Mouse (Mus musculus) Patski (cell line): ENCODE measurements at regions not wholly inside any gene's neighbourhood (a gene's known extent, or its start where the extent isn't known, plus 50 kb on each side); places are given as distances from the start of the nearest gene placed in this dataset.

Experiments used
- ATAC-seq: fragments of 100-300 bp; one replicate; pipeline ENCODE4 v1.8.0; 2021
- CTCF ChIA-PET: fragments of 350-600 bp; sonication (Branson Sonifier 250); formaldehyde crosslinking; loops from one replicate; lab custom pipeline; 2022; ENCODE audit warnings: inconsistent platforms; lab: Charles Lee
- POLR2A ChIA-PET: fragments of 350-600 bp; sonication (Branson Sonifier 250); formaldehyde crosslinking; loops from one replicate; lab custom pipeline; 2022; ENCODE audit warnings: antibody characterized with exemption, inconsistent platforms; lab: Charles Lee
- DNase-seq: peaks from one replicate; pipeline ENCODE4 v3.0.0-alpha.2; 2011; ENCODE audit warnings: low read depth, low spot score
- H3K27me3 ChIP-seq: fragments of 371-371 bp; one replicate; pipeline ENCODE4 v1.5.1; 2021
- CTCF ChIP-seq: fragments of 100-300 bp; IDR thresholded peaks from one replicate; pipeline ENCODE4 v1.5.1; 2021
- in situ Hi-C: fragments of 300-500 bp; cut with MboI; formaldehyde crosslinking; loops from 3 replicates; pipeline ENCODE4 v1.11.1; 2018; ENCODE audit warnings: low pct_unique_long_range_greater_than_20kb, mixed read lengths

DNA sequence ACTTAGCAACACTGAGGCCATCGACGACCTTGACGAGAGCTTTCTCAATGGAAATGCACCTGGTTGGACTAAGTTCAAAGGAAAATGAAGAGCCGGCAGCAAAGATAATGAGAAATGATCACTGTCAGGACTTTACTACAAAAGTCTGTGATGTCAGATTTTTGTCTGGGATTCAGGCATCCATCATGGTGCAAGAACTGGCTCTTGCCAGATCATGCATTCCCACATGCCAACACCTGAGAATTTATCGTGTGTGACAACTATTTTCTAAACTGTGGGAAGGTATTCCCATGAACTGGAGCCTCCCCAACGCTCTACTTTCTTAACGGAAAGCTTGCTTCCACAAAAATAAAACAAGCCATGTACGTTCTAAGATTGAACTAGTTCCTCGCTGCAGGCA, 58.1 kb downstream of the Irx6 start:
- TF ChIP-seq CTCF: no peak
- peaks cover 24% of the 10 kb centered on the region for H3K27me3 ChIP-seq
- in situ Hi-C loops: no loop called here
- ChIA-PET POLR2A (no interaction called here), CTCF (no interaction called here)
- DNase-seq (no peak), ATAC-seq (no peak)

DNA sequence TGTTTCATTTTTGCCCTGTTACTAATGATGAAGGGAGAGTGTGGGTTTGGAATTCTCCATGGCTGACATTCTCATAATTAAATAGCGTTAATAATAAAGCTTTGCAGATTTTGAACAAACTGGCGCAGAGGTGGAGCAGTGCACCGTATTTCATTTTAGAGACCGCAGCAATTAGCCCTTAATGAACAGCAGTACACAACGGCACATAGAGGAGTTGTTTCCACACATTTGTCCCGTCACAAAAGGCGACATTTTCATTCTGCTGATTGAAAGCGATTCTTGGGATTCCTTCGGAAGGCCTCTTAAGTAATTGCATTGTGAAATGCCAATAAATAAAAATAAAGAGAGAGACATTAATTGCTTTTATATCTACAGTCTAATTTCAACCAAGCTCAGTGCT, 61.6 kb downstream of the Irx6 start:
- no peak for TF ChIP-seq CTCF
- DNase-seq (no peak), ATAC-seq (no peak)
- in situ Hi-C loops: no loop called here
- ChIA-PET CTCF (no interaction called here), POLR2A (no interaction called here)
- peaks cover 41% of the 10 kb centered on the region for H3K27me3 ChIP-seq

GRCm38 (mm10) chr8:92738080-92738479, 64.0 kb downstream of the Irx6 start:
- POLR2A ChIA-PET: interaction anchor here (0.7 kb wide), 1 partner anchor 341 kb away, joined by 3 read pairs; no protein-coding TSS in a partner anchor
- CTCF ChIA-PET: no interaction called here
- DNase-seq: no peak
- in situ Hi-C loops: no loop called here
- H3K27me3 ChIP-seq: peaks cover 52% of the 10 kb centered on the region
- ATAC-seq: no peak
- no peak for TF ChIP-seq CTCF

DNA sequence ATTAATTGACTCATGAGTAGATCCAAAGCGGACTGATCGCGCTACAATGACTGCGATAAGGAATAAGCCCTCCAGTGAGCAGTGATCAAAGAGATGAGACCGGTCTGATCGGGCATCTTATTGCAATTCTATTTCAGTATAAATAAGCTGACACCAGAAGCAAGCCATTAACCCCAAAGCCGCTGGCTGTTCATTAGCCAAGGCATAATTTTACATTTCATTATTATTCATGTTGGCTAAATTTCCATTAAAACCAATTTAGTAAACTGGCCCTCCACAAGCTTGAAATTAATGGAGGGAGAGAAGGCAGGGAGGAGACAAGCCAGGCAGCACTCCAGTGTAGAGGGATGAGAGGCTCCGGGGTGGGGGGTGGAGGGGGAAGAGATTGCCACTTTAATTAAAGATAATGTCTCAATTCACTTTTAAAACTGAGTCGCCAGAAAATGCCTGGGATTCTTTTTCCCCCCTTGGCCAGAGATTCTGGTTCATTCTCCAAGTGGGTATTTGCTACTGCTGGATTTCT, 66.3 kb downstream of the Irx6 start:
- ChIA-PET POLR2A (no interaction called here), CTCF (no interaction called here)
- in situ Hi-C loops: no loop called here
- H3K27me3 ChIP-seq: peaks cover 56% of the 10 kb centered on the region
- DNase-seq (no peak), ATAC-seq (no peak)
- TF ChIP-seq CTCF: no peak

- in situ Hi-C loops: no loop called here
- peaks cover 45% of the 10 kb centered on the region for H3K27me3 ChIP-seq
- POLR2A ChIA-PET: no interaction called here
- no peak for ATAC-seq
- DNase-seq: no peak
- TF ChIP-seq CTCF: no peak
- CTCF ChIA-PET: no interaction called here
Measured at GRCm38 (mm10) chr8:92741836-92742235, 67.7 kb downstream of the Irx6 start.

DNA sequence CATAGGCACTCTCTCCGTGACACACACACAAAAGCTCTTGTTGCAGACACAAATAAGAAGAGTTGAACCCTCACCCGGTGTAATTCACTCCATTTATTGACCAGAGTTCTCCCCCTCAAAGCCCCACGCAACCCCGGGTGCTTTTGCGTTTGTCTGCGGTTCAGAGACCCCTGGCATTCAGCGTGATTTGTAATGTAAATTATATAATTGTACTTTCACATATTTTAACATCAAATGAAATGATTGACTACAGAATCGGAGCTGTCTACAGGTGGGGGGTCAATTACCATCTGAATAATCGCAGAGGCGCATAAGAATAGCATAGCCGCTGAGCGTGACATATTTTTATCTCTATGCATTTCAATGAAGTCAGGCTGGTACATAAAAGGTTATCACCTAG, 69.0 kb downstream of the Irx6 start:
- ChIA-PET POLR2A (no interaction called here), CTCF (no interaction called here)
- DNase-seq: no peak
- no peak for TF ChIP-seq CTCF
- in situ Hi-C loops: no loop called here
- ATAC-seq: no peak
- peaks cover 33% of the 10 kb centered on the region for H3K27me3 ChIP-seq

GRCm38 (mm10) chr8:92747086-92747485, 73.0 kb downstream of the Irx6 start:
- POLR2A ChIA-PET: no interaction called here
- in situ Hi-C loops: no loop called here

DNA sequence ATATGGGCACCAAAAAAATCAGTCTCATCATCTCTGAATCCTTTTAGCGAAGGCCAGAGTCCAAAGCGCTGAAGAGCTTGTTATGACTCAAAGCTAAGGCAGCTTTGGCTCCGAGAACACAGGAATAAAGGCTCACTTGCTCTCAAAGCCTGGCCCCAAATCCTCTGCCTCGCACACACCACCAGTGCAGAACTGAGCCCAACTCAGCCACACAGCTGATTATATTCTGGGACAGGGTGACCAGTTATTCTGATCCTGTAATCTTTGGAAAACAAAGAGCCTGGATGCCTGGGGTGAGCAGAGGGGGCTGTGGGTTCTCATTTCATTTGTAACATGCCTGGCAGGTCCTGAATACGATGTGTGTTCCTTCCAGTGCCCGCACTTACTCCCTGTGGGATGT, 73.9 kb downstream of the Irx6 start:
- DNase-seq (no peak), ATAC-seq (no peak)
- ChIA-PET POLR2A (no interaction called here), CTCF (no interaction called here)
- no peak for TF ChIP-seq CTCF
- in situ Hi-C loops: no loop called here
- H3K27me3 ChIP-seq: peaks cover 18% of the 10 kb centered on the region

More at GRCm38 (mm10) chr8:92747086-92747485, 73.0 kb downstream of the Irx6 start:
- no peak for TF ChIP-seq CTCF
- H3K27me3 ChIP-seq: peaks cover 19% of the 10 kb centered on the region
- CTCF ChIA-PET: no interaction called here
- DNase-seq: no peak
- no peak for ATAC-seq

- in situ Hi-C loops: no loop called here
- TF ChIP-seq CTCF: no peak
- ChIA-PET POLR2A (no interaction called here), CTCF (no interaction called here)
- DNase-seq (no peak), ATAC-seq (no peak)
- H3K27me3 ChIP-seq: peaks cover 5% of the 10 kb centered on the region
Measured at GRCm38 (mm10) chr8:92759848-92760247, 67.2 kb upstream of the Mmp2 start.

DNA sequence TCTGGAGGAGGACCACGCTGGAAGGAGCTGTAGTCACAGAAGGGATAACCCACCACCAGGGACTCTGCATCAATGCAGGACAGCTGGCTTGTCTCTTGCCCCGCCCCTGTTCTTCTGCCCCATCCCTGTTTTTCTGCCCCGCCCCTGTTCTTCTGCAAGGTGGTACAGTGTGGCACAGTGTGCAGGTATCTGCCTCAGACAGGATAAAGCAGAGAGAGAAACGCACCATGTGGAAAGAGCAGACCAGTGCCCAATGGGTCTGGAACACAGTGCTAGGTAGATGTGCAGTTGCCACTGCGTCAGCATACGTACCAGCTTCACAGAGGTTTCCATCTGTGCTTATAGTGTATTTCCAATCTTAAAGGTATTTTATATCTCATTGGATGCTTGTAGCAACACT, 66.2 kb upstream of the Mmp2 start:
- peaks cover 7% of the 10 kb centered on the region for H3K27me3 ChIP-seq
- ATAC-seq (no peak), DNase-seq (no peak)
- POLR2A ChIA-PET: no interaction called here
- CTCF ChIA-PET: no interaction called here
- TF ChIP-seq CTCF: no peak
- in situ Hi-C loops: no loop called here

- TF ChIP-seq CTCF: no peak
- no peak for ATAC-seq
- H3K27me3 ChIP-seq: peaks cover 14% of the 10 kb centered on the region
- DNase-seq: no peak
- in situ Hi-C loops: no loop called here
- POLR2A ChIA-PET: no interaction called here
- CTCF ChIA-PET: interaction anchor here (1.2 kb wide), 1 partner anchor 21 kb away, joined by 3 read pairs; no protein-coding TSS in a partner anchor
Measured at GRCm38 (mm10) chr8:92761959-92762600, 65.0 kb upstream of the Mmp2 start.
